19 mouse cellular contexts compared by ENCODE assay signal in the genomic region with DNA sequence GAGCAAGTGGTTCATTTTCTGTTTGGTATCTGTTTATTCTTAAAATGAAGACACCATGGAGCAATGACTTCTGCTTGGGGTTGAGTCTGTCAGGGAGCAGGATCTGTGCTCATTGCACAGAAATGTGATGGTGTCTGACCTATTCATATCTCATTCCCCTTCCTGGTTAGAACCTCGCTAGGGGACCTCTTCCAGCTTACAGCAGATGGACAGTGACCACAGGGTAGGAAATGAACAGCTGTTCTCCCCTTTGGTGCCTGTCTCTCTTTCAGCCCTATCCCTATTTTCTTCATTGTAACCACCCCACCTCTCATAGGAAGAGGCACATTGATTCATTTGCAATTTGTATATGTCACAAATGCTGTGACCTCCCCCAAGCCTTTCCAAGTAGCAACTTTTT.
DNase-seq lines count a peak whose midpoint lies in the region; ATAC-seq and TF ChIP-seq lines count a peak whose summit lies in the region.
"Had no signal": no experiment of that assay in that cellular context is flagged by ENCODE, and none has a peak within 500 bp of the region (broad histone marks: within the 10 kb centered on the region; RNA-seq: fewer than 3 reads in every experiment).

No protein-coding gene starts in this region.

- no peak overlapping the region for H3K4me2 ChIP-seq in hindbrain, postnatal 0 days (ENCODE audit: low read depth, low read length)
- no peak overlapping the region for H3K4me2 ChIP-seq in hindbrain, embryonic 12.5 days (replicated peaks)
- no peak overlapping the region for H3K4me2 ChIP-seq in midbrain, embryonic 16.5 days (ENCODE audit: low read length)
- H3K4me2 ChIP-seq: forebrain, embryonic 13.5 days; heart, embryonic 15.5 days; limb, embryonic 15.5 days; liver, embryonic 15.5 days had no signal

- no peak for TF ChIP-seq CTCF in hindbrain, postnatal 0 days (IDR thresholded peaks at IDR 0.05; ENCODE audit: low read depth)

- no peaks in the 10 kb centered on the region for H3K9me3 ChIP-seq in hindbrain, postnatal 0 days (ENCODE audit: low read length)
- no peaks in the 10 kb centered on the region for H3K9me3 ChIP-seq in hindbrain, embryonic 12.5 days (replicated peaks)
- no peaks in the 10 kb centered on the region for H3K9me3 ChIP-seq in midbrain, embryonic 16.5 days (replicated peaks; ENCODE audit: control insufficient read depth, low read length, poor library complexity, severe bottlenecking)
- H3K9me3 ChIP-seq: forebrain, embryonic 13.5 days; heart, embryonic 15.5 days; limb, embryonic 15.5 days; liver, embryonic 15.5 days had no signal

- H3K27ac ChIP-seq in hindbrain, postnatal 0 days = no peak overlapping the region
- H3K27ac ChIP-seq in hindbrain, embryonic 12.5 days = no peak overlapping the region
- no peak overlapping the region for H3K27ac ChIP-seq in midbrain, embryonic 16.5 days (ENCODE audit: low read length)
- H3K27ac ChIP-seq: forebrain, embryonic 13.5 days; heart, embryonic 15.5 days; limb, embryonic 15.5 days; liver, embryonic 15.5 days; stomach, postnatal 0 days had no signal

- DNase-seq in hindbrain, postnatal 0 days (ENCODE audit: low spot score) = peak; percentile 28
- peak; percentile 56 to 70 for DNase-seq in cerebellum, adult 18-20 months
- peak; percentile 32 to 64 for DNase-seq in cerebellum, postnatal 14 days
- DNase-seq in thymus, postnatal 25 days = no peak
- no peak for DNase-seq in right cerebral cortex, postnatal 36 days (ENCODE audit: low spot score in 2 of 2)
- DNase-seq: embryo, embryonic 11 days; heart, postnatal 4 days; kidney, adult 18-20 months; kidney, postnatal 4 days; lung, postnatal 4 days; midbrain, embryonic 14.5 days; thymus, adult 2 months had no signal

- WGBS in hindbrain, postnatal 0 days = 54% methylated on average over 1 of the region's 1 CpGs
- WGBS in hindbrain, embryonic 12.5 days = 50% methylated on average over 1 of the region's 1 CpGs
- 43% methylated on average over 1 of the region's 1 CpGs for WGBS in midbrain, embryonic 16.5 days

- H3K36me3 ChIP-seq in hindbrain, postnatal 0 days (ENCODE audit: insufficient read depth, low read length) = no peaks in the 10 kb centered on the region
- H3K36me3 ChIP-seq in hindbrain, embryonic 12.5 days = no peaks in the 10 kb centered on the region
- no peaks in the 10 kb centered on the region for H3K36me3 ChIP-seq in midbrain, embryonic 16.5 days (ENCODE audit: control insufficient read depth, insufficient read depth, low read length)
- H3K36me3 ChIP-seq: heart, embryonic 15.5 days; limb, embryonic 15.5 days; liver, embryonic 15.5 days had no signal

- peak; percentile 35; the same call in 1 of the 2 replicates for ATAC-seq in hindbrain, postnatal 0 days
- no peak for ATAC-seq in hindbrain, embryonic 12.5 days (ENCODE audit: low FRiP score)
- ATAC-seq in midbrain, embryonic 16.5 days = no peak
- ATAC-seq: forebrain, embryonic 13.5 days had no signal

- no peaks in the 10 kb centered on the region for H3K27me3 ChIP-seq in hindbrain, postnatal 0 days (ENCODE audit: insufficient read depth, low read length)
- H3K27me3 ChIP-seq in hindbrain, embryonic 12.5 days = no peaks in the 10 kb centered on the region
- no peaks in the 10 kb centered on the region for H3K27me3 ChIP-seq in midbrain, embryonic 16.5 days (ENCODE audit: control insufficient read depth, insufficient read depth, low read depth, low read length)
- H3K27me3 ChIP-seq: forebrain, embryonic 13.5 days; heart, embryonic 15.5 days; limb, embryonic 15.5 days; liver, embryonic 15.5 days had no signal

- no peak overlapping the region for H3K4me3 ChIP-seq in hindbrain, postnatal 0 days (ENCODE audit: low read length)
- no peak overlapping the region for H3K4me3 ChIP-seq in hindbrain, embryonic 12.5 days
- no peak overlapping the region for H3K4me3 ChIP-seq in midbrain, embryonic 16.5 days (ENCODE audit: low read depth, low read length)
- H3K4me3 ChIP-seq: forebrain, embryonic 13.5 days; heart, embryonic 15.5 days; limb, embryonic 15.5 days; liver, embryonic 15.5 days had no signal

- 0 out of 2 replicates have a peak, but pooled peaks cover 3% of the 10 kb centered on the region for H3K4me1 ChIP-seq in hindbrain, postnatal 0 days (ENCODE audit: insufficient read depth, low read length)
- no peaks in the 10 kb centered on the region for H3K4me1 ChIP-seq in hindbrain, embryonic 12.5 days
- peaks cover 7% of the 10 kb centered on the region; the same call in 1 of the 2 replicates for H3K4me1 ChIP-seq in midbrain, embryonic 16.5 days (ENCODE audit: control insufficient read depth, insufficient read depth, low read length)
- H3K4me1 ChIP-seq: limb, embryonic 15.5 days; liver, embryonic 15.5 days had no signal

- no peak overlapping the region for H3K9ac ChIP-seq in hindbrain, postnatal 0 days (replicated peaks; ENCODE audit: low read length)
- no peak overlapping the region for H3K9ac ChIP-seq in hindbrain, embryonic 12.5 days
- H3K9ac ChIP-seq in midbrain, embryonic 16.5 days (ENCODE audit: low read depth, low read length) = no peak overlapping the region
- H3K9ac ChIP-seq: forebrain, embryonic 13.5 days; heart, embryonic 15.5 days; limb, embryonic 15.5 days; liver, embryonic 15.5 days had no signal

Comparison
In these comparisons a context has a peak if more than half of its experiments do, and no peak if none do; other contexts are left out.
1. DNase-seq: peak in hindbrain, postnatal 0 days (single experiment), cerebellum, adult 18-20 months (2 of 2) and cerebellum, postnatal 14 days (2 of 2); none in thymus, postnatal 25 days (single experiment) and right cerebral cortex, postnatal 36 days (0 of 2).